Mouse (Mus musculus): ENCODE measurements around the gene Oxct2a. TPM values are rescaled to one million over a fixed set of nuclear protein-coding genes. Genes with fewer than 3 reads are reported as not detected.

The Oxct2a gene
- polyA plus RNA-seq, 1 experiment from 2014 or later: not detected

Other genes starting within 250 kb of the Oxct2a start
- 0.25 and 0.48 TPM in 2 replicates for gene Bmp8b, start 218.5 kb downstream of the Oxct2a start, polyA plus RNA-seq (2014; fragmentation: Nextera tagmentation; extraction: Ambion mirVana)
- gene Oxct2b, start 207.4 kb downstream of the Oxct2a start, polyA plus RNA-seq (2014; fragmentation: Nextera tagmentation; extraction: Ambion mirVana): 0.33 and 0.67 TPM in 2 replicates
- 54.8 and 56.0 TPM in 2 replicates for gene Ppie, start 183.7 kb downstream of the Oxct2a start, polyA plus RNA-seq (2014; fragmentation: Nextera tagmentation; extraction: Ambion mirVana)
- gene Hpcal4, start 140.4 kb downstream of the Oxct2a start, polyA plus RNA-seq (2014; fragmentation: Nextera tagmentation; extraction: Ambion mirVana): 21.7 and 43.0 TPM in 2 replicates
- gene Nt5c1a, start 122.1 kb downstream of the Oxct2a start, polyA plus RNA-seq (2014; fragmentation: Nextera tagmentation; extraction: Ambion mirVana): 0.22 TPM in 1 of 2 replicates, not detected in the other
- gene Heyl, start 90.1 kb downstream of the Oxct2a start, polyA plus RNA-seq (2014; fragmentation: Nextera tagmentation; extraction: Ambion mirVana): 3.5 and 9.3 TPM in 2 replicates
- 27.3 and 30.2 TPM in 2 replicates for gene Pabpc4, start 61.3 kb downstream of the Oxct2a start, polyA plus RNA-seq (2014; fragmentation: Nextera tagmentation; extraction: Ambion mirVana)
- gene Bmp8a, start 19.6 kb upstream of the Oxct2a start, polyA plus RNA-seq (2014; fragmentation: Nextera tagmentation; extraction: Ambion mirVana): 0.35 and 0.37 TPM in 2 replicates